Mouse (Mus musculus) CD4-positive helper T cell, adult 2 months (primary cell): Measurements from ENCODE around the gene Fcho1.
"Not testable (repeated sequence)": the region's sequence is repeated elsewhere in the genome, so short reads cannot be mapped to it uniquely, and the experiment has no call there.

Experiments
- DNase-seq: peaks from one replicate; pipeline ENCODE4 v3.0.0-alpha.2; 2012; ENCODE audit warnings: low read depth, missing footprints, low spot score

Gene Fcho1

DNA sequence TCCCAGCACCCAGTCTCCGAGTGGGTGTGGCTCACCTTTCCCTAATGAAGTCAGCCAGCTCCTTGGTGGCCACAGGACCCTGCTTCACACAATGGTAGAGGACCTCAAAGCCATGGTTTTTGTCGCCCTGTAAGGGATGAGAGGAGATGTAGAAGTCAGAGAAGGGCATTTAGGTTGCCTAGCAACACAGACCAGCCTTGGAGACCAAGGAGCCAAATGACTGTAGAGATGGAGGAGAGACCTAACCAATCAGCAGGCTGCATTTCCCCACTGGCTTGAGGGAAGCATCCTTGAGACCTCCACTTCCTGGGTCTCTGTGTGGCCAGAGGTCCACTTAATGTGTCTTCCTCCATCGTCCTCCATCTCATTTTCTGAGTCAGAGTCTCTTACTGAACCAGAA, 7.3 kb downstream of the Fcho1 start:
- DNase-seq = no peak

DNA sequence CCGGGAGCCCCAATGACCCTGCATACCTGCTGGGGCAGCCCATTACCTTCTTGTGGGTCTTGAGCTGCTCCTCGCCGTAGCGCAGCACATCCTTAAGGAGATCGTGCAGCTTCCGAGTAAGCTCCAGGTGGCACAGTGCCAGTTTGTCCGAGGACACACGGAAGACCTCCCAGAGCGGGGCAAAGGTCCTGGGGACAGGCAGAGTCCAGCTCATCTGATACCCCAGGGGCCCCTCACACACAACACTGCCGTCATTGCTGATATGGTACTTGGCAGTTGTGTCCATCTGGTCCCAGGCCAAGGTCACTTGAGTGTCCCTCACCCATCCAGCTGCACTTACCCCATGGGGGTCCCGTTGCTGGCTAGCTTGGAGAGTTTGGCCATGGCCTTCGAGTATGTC, 8.4 kb downstream of the Fcho1 start:
- DNase-seq = no peak

DNA sequence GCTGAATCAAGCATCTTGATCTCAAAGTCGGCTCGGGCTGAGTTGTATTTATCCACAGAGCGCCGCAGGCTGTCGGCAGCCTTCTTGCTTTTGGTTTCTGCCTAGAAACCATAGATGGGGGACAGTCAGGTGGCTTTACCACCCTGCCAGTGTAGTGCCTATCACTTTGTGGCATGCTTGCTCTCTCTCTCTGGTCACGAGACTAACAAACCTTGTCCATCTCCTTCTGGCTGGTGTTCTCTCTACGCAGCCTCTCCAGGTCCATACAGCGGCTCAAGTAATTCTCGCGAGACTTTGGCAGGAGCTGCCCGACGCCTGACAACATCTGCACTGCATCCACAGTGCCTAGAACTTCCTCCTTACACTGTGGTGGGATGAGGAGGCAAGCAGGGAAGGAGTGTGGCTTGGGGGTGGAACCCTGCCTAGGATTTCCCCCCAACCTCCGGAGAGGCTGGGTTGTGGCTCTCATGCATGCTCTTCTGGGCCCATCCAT, 8.9 kb downstream of the Fcho1 start:
- no peak for DNase-seq

GRCm38 (mm10) chr8:71715531-71715930, 10.0 kb downstream of the Fcho1 start:
- no peak for DNase-seq

DNA sequence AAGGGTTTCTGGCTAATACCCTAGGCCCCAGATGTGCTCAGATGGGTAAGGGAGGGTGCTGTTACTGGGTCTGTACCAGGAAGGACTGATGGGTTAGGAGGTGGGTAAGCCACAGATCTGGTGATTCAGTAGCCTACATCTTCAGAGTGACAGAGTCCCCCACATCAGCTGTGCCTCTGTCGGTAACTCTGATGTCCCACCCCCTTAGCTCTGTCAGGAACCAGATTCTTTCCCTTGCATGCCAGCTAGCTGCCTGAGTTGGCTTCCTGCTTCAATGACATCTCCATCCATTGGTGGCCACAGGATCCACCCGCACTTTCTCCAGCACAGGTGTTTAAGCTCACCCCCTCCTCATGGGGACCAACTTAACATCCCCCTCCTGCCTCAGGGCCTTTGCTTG, 13.9 kb downstream of the Fcho1 start:
- DNase-seq = no peak

DNA sequence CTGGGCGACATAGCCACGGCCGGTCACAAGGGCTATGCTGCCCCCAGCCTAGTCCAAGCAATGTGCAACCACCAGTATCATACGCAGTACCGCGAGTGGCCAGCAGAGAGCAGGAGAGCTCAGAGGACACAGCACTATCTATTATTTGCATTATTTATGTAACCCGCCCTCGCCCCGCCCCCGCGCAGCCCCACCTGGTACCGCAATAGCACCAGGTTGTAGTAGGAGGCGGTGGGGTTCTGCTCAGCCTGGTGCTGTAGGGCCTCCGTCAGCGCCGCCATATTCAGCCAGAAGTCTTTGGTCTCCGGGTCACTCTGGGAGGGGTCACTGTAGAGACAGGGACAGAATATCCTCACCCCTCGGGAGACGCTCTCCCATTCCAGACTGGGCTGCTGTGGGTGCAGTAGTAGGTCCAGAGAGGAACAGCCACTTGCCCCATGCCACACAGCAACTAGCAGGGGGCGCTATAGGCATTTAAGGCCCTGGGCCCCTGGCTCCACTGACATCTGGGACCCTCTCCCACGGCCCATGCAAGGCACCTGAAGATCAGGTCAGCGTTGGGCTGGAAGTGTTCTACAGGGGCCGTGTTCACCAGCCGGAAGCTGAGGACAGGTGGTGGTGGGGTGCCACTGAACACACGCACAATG, 15.6 kb downstream of the Fcho1 start:
- DNase-seq = peak; percentile 73

DNA sequence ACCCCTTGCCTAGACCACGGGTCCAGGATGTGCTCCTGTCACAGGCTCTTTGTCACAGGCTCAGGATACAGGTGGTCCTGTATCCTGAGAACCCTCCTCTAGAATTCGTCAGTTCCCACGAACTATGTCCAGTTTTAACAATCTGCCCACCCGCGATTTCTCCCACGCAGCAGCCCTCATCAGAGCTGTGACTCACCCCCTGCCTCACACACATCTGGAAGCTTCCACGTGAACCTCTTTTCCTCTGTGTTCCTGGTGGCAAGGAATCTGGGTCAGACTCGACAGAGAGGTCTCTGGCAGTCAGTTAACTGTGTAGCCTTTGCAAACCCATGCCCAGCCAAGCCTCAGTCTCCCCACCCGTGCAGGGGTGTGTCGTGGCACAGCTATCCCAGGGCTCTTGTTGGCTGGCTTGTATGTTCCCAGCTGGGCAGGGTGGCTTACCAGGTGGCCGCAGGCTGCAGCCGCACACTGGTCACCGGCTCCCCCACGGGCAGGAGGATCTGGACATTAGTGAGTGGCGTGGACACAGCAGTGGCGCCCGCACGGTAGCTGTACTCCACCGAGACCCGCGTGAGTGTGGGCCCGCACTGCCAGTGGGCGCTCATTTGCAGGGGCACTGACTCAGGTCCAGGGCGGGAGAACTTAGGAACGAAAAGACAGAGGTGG, 16.2 kb downstream of the Fcho1 start:
- no peak for DNase-seq

GRCm38 (mm10) chr8:71707874-71708273, 17.6 kb downstream of the Fcho1 start:
- DNase-seq = peak; percentile 67

GRCm38 (mm10) chr8:71703400-71703799, 22.1 kb downstream of the Fcho1 start:
- not testable (repeated sequence) for DNase-seq

GRCm38 (mm10) chr8:71702923-71703322, 22.6 kb downstream of the Fcho1 start:
- DNase-seq = no peak

DNA sequence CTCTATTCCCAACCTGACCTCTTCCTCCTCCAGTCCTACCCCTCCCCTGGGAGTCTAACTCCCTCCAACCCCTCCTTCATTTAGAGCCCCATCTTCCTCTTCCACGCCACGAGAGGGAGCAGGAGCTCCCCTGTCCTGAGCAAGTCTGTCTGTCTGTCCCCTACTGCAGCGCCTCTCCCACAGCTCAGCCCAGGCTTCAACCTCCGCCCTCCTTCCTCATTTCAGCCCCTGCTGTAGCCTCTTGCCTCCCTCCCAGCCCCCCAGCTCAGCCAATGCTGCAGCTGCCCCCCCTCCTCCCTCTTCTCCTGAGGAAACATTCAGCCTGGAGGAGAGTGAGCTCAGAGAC, 23.5 kb downstream of the Fcho1 start:
- peak; percentile 42 for DNase-seq

DNA sequence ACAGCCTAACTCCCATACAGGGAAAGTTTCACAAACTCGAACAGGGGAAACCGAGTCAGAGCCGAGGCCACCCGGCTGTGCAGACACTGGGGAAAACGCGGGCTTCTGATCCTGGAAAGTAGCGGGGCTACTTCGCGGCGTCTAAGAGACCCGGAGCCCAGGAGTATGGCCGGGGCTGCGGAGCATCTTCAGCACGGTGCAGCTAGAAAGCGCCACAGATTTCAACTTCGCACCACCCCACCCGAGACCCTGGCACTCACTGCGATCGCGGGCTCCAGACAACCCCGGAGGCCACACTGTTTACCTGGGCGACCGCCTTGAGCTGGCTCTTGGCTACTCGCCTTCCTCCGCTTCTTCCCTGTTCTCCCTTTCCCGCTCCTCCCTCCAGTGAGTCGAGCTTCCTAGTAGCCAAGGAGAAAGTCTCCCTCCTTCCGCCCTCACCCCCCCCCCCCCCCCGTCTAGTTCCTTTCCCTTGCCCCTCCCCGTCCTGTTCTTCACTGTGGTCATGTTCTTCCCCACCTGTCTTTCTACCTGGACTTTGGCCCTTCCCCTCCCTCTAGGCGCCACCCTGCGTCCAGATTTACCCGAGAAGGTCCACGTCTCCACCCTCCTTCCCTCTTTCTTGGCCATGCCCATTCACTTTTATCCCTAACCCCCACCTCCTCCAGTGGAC, 24.0 kb downstream of the Fcho1 start, which contains the start of gene B3gnt3:
Gene B3gnt3 (minus strand): TSS at position 376 of the 673 bp plus-strand sequence.
- no peak for DNase-seq

- DNase-seq = no peak
Observed at GRCm38 (mm10) chr8:71700493-71701269, 24.8 kb downstream of the Fcho1 start.

DNA sequence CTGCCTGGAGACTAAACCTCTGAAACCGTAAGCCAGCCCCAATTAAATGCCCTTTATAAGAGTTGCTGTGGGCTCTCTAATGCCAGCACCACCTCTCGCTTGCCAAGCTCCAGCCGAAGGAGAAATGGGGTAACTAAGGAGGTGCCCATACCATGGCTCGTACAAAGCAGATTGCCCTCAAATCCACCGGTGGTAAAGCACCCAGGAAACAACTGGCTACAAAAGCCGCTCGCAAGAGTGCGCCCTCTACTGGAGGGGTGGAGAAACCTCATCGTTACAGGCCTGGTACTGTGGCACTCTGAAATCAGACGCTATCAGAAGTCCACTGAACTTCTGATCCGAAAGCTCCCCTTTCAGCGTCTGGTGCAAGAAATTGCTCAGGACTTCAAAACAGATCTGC, 30.1 kb downstream of the Fcho1 start:
- not testable (repeated sequence) for DNase-seq

- peak; percentile 65 for DNase-seq
Observed at GRCm38 (mm10) chr8:71693166-71694041, 32.1 kb downstream of the Fcho1 start.

DNA sequence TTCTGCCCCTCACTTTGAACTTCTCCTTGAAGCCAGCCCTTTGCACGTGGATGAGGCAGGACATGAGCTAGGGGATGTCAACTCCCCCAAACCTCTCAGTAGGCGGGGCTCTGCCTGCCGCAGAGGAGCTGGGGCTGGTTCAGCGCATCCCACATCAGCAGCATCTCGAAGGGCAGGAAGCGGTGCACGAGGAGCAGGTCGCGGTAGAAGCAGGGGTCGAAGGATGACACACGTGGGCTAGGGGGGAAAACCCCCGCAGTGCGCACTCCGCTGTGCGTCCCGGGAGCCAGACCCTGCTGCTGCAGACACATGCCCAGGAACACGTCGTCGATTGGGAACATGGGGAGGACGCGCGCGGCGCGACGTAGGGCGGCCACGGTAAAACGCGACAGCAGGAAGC, 33.0 kb downstream of the Fcho1 start:
- DNase-seq = peak; percentile 88

DNA sequence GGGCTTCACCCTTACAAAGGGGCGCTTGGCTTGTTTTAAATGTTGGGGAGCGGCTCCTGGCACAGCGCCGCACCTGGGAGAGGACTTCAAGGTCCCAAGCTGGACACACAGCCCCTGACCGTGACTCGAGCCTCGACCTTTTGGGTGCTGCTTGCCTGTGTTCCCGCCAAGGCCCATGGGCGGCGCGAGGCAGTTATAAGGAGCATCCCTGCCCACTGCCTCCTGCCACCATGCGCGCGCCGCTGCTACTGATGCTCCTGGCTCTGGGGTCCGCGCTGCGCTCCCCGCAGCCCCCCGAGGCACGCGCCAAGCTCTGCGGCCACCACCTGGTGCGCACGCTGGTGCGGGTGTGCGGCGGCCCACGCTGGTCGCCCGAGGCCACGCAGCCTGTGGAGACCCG, 36.5 kb downstream of the Fcho1 start, which contains the start of gene Insl3:
Gene Insl3 (plus strand): TSS at position 187 of the 400 bp plus-strand sequence.
- no peak for DNase-seq

GRCm38 (mm10) chr8:71687616-71688015, 37.9 kb downstream of the Fcho1 start:
- DNase-seq = no peak

- no peak for DNase-seq
Observed at GRCm38 (mm10) chr8:71686143-71686734, 39.3 kb downstream of the Fcho1 start.

GRCm38 (mm10) chr8:71685573-71685972, 39.9 kb downstream of the Fcho1 start:
- no peak for DNase-seq
